Mouse (Mus musculus) T-helper 1 cell (primary cell): ENCODE results near the gene Tmem256.

Experiments
- in situ Hi-C: fragments of 300-600 bp; cut with MboI, MseI; formaldehyde crosslinking; loops from one replicate; pipeline ENCODE4 v1.15.1; 2025; ENCODE audit warnings: high pct_unique_total_duplicates

Gene Tmem256

DNA sequence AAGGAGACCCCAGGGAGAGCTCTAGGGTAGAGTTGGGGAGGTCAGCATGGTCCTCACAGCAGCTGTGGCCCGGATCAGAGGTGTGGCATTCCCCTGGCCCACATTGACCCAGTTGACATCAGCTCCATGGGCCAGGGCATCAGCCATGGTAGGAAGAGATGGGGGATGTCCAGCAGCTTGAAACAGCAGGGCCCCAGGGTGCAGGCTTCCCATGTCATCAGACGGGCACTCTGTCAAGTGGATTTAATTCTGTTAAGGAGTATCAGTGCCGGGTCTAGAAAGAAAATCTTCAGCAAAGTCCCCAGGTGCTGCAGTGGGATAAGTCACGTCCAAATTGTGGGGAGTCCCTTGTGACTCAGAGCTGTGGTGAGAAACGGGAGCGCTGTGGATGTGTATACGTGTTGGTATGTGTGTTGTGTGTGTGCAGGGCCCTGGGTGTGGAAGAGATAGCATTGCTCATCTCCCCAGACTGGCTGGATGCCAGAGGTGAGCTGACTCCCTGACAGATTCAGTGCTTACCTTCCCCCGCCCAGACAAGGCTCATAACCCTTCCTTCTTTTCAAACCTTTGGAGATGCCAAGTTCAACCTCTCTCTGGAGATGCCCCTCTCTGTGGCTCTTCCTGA lies 45.3 kb downstream of the Tmem256 start:
- in situ Hi-C loops = no loop called here

DNA sequence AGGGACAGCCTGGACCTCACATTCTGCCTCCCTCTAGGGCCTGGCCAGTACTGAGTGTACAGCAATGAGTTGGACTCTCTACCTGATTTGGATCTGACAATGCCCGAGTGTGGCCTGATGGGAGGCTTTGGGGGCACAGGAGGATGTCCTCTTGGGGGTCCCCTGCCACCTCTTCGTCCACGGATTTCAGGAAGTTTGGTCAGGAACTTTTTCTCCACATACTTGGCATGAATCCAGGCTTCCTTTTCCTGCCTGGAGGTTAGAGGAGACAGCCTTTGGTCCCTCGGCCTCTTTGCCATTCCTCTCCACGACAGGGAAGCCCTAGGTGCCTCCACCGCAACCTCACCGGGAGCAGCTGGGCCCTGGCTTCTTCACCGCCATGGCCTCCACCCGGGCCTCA lies 45.9 kb downstream of the Tmem256 start:
- in situ Hi-C loops = no loop called here

DNA sequence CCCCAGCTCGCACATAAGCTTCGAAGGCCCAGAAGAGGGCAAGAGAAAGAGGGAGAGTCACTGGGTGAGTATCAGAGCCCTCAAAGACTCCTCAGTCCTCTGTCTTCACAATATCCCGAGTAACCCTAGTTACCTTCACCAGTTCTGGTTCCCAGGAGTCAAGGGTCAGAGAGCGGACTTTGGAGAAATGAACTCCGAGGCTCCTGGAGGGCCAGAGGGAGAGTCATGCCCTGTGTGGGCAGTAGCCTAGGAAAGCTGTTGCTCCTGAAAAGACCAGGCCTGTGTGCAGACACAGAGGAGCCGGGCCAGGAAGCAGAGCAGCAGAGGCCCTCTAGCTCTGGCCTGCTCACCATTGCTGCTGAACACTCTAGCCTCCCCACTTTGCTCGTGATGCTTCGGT lies 46.3 kb downstream of the Tmem256 start:
- in situ Hi-C loops = no loop called here

DNA sequence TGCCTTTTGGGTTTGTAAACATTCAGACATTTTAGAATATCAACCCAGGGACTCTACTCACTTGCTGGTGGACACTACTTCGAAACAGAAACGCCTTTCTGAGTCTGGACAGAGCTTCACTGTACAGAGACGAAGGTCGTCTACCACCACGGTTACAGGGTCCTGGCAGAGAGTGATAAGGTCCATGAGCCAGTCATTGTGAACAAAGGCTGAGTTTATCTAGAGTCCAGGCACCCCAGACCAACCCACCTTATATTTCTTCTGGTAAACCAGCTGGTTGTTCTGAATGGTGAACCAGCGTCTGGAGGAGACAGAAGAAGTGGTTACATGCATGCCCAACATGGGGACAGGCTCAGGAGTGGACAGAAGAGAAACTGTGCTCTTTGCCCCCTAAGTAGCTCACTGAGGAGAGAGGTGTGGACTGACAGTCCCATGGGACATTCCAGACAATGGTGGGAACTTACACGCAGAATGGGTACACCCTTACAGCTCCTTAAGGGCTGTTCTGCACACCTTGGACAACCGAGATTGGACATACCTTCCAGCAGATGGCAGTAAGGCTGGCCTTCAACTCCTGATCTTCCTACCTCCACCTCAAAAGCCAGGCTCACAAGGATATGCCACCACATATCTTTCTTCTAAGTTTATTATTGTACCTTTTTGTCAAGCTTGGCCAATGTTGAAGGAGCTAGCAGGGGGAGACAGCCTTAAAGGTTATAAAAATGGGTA lies 48.8 kb downstream of the Tmem256 start:
- in situ Hi-C loops = no loop called here
